Mouse (Mus musculus) urinary bladder, adult 2 months (tissue): ENCODE measurements around the gene D330045A20Rik. TPM values are rescaled to one million over a fixed set of nuclear protein-coding genes. Genes with fewer than 3 reads are reported as not detected.
"Not testable (repeated sequence)": the region's sequence is repeated elsewhere in the genome, so short reads cannot be mapped to it uniquely, and the experiment has no call there.

Experiments used
- DNase-seq: peaks from one replicate; pipeline ENCODE4 v3.0.0; 2022; ENCODE audit warnings: low spot score
- polyA plus RNA-seq: library from polyadenylated mRNA; depleted of rRNA; stranded (reverse); fragments of >200 nt; gene quantifications from 2 replicates; pipeline ENCODE4 v1.2.3, GENCODE M21; 2012; rRNA removed

The D330045A20Rik gene
- 3.0 and 3.6 TPM in 2 replicates for polyA plus RNA-seq

DNA sequence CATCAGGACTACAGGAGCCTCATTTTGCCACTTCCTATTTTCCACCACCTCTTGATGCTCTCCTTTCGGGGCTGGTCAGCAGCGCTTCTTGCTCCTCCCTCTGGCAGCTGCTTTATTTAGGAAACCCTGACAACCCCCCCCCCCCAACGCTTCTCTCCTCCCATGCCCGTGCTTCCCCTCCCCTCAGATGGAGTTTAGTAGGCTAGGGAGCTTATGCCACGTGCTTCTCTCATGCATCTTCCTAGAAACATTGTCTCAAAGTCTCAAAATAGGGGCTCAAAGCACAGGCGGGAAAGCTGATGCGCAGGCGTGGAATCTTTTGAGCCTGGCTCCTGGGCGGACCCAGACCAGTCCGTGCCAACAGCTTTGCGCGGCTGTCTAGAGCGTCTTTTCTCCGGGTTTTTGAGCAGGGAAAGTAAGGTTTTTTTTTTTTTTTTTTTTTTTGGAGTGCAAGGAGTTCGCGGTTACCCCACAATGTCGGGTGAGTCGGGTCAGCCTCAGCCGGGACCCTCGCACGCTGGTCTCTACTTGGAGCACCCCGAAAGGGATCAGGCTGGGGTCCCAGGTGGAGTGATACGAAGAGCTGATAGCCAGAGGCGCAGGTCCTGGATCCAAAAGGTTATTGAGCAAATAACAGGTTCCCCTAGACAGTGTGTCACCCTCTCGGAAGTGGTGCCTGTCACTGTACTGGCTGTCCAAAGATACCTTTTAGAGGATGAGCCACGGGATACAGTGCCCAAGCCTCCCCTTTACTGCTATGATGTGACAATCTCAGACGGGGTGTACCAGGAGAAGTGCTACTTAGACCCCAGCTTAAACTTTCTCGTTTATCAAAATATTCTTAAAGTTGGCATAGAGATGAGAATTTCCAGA lies at the start of gene D330045A20Rik:
TSS of gene D330045A20Rik (plus strand) at position 346 of the 873 bp plus-strand sequence.
- no peak for DNase-seq

- DNase-seq = no peak
Measured at GRCm38 (mm10) chrX:139432550-139432949, 47.6 kb upstream of the D330045A20Rik start.

- DNase-seq = no peak
Measured at GRCm38 (mm10) chrX:139435202-139435601, 45.0 kb upstream of the D330045A20Rik start.

DNA sequence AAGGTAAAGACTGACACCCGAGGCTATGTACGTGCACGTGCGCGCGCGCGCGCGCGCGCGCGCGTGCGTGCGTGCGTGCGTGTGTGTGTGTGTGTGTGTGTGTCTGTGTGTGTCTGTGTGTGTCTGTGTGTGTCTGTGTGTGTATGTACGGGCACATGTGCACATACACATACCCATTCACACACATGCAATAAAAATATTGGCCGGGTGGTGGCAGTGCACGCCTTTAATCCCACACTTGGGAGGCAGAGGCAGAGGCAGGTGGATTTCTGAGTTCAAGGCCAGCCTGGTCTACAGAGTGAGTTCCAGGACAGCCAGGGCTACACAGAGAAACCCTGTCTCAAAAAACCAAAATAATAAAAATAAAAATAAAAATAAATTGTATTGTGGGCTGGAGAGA lies 39.1 kb upstream of the D330045A20Rik start:
- not testable (repeated sequence) for DNase-seq

- DNase-seq = no peak
Measured at GRCm38 (mm10) chrX:139456812-139457211, 23.4 kb upstream of the D330045A20Rik start.

GRCm38 (mm10) chrX:139482083-139482482 lies 1.9 kb downstream of the D330045A20Rik start:
- no peak for DNase-seq

DNA sequence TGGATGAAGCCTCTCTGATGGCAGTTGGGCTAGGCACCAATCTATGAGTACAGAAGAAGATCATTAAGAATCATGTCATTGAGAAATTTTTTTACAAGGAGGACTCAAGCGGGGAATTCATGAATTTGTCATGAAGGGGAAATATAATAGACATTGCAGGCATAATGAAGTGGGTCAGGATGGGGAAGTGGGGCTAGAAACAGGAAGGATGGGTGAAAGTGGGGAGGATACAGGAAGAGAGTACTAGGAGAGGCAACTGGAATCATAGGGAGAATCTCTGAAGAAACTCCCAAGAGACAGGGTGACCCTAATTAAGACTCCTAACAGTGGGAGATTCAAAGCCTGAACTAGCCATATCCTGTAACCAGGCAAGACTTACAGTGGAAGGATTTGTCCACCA lies 4.8 kb downstream of the D330045A20Rik start:
- DNase-seq = no peak

DNA sequence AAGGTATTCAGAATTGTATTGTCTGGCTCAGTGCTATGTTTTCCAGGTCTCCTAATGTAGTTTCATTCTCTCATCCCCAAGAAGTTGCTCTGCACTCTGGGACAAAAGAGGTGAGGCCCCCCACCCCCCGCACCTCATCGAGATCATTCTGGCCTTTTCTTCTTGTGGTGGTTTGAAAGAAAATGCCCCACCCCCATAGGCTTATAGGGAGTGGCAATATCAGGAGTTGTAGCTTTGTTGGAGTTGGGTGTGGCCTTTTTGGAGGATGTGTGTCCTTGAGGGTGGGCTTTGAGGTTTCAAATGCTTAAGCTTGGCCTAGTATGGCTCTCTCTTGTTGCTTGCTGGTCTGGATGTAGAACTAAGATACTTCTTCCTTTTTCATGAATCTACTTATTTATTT lies 36.0 kb downstream of the D330045A20Rik start:
- DNase-seq = no peak

DNA sequence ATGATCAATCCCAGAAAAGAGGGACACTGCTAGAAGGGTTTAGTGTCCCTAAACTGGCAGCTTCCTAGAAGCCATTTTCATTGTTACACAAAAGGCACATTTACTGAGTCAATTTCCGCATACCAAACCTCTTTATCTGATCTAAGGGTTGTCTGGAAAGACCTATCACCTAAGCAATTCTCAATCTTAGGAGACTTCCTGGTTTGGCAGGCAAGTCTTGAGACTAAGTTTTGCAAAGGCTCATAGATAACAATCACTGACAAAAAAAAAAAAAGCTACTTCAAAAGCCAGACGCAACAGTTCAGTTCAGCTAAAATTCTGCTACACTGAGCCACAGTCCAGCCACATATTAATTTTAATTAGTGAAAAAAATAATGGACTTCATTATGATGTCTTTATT lies 39.1 kb downstream of the D330045A20Rik start:
- no peak for DNase-seq

DNA sequence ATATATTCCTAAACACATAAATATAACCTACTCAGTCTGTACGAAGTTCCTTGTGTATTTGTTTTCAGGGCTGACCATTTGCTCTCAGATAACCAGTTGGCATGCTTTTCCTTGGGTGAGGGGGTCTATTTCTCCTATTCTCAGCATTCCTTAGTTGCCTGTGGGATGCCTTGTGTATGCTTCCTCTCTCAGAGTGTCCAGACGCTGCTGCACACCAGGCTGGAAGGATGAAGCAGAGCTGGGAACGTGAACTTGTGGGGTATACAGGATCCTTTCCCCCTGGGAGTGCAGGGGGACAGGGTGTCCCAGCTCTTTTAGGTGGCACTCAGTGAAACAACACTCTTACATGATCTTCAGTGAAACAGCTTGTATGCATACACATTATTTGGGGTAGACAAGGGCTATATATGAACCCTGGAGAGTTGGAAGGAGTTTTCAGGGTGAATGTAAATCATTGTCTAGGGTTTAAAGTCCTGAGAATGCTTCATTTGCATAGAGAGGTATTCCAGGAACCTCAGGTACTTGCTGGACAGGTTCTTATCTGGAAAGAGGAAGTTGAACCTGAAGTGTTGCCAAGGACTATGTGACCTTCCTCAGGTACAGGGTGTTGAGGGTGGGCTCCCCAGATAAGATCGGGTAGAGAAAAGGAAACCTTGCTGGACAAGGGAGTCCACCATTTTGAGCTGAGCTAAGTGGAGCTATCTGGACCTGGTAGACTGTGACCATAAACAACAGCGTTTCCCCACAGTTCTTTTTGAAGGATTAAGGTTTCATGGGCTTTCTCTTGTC lies 44.3 kb downstream of the D330045A20Rik start:
- DNase-seq = no peak

DNA sequence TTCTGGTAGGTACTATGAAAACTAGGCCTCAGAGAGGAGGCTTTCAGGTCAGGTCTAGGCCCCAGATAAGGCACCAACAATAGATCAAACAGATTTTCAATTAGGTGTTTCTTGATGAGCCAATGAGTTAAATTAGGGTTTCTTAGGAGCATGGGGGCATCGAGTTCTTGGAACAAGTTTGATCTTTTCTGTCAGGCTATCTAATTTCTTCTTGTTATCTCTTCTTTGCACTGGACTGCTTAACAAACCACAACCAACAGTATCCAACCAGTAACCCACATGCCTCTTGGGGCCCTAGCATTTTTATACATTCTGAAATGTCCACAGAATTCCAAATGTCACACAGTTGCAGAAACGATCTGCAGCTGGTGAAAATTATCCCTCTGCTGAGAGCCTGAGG lies 45.6 kb downstream of the D330045A20Rik start:
- no peak for DNase-seq

GRCm38 (mm10) chrX:139526984-139527383 lies 46.8 kb downstream of the D330045A20Rik start:
- DNase-seq = no peak

DNA sequence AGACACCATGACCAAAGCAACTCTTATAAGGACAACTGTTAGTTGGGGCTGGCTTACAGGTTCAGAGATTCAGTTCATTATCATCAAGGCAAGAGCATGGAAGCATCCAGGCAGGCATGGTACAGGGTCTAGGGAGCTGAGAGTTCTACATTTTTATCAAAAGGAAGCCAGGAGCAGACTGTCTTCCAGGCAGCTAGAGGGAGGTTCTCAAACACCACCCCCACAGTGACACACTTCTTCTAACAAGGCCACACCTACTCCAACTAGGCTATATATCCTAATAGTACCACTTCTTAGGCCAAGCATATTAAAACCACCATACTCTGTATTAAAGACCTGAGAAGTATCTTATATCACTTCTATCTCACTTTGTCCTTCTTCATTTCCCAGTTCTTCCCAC lies 49.5 kb downstream of the D330045A20Rik start:
- no peak for DNase-seq

- no peak for DNase-seq
Measured at GRCm38 (mm10) chrX:139532293-139532692, 52.1 kb downstream of the D330045A20Rik start.

DNA sequence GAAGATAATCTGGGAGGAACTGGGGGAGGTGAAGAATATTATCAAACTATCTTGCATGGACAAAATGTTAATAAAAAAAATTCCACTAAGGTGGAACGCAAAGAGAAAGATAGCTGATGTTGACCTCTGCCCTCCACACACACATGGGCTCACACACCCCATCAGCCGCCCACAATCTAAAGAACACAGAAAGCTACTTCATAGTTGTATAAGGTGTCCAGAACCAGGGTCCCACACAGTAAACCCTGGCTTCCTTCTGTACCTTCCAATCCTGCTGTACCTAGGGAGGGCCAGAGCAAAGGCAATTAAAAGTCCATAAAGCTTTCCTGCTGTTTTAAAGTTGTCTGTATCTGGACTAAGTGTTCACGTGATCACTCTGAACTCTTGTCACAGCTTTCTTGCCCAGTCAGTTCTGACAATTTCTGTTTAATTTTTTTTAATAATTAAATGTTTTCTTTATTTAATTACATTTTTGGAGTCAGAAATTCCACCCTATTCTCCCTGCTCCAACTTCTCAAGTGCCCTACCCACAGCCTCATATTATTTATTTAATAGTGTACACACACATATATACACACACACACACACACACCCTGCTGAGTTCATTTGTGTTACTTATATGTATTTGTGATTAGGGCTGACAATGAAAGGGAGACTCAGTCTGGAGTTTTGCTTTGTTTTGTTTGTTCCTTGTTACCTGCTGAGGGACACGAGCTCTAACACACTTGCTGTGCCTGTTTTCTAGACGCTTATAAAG lies 57.7 kb downstream of the D330045A20Rik start:
- no peak for DNase-seq

DNA sequence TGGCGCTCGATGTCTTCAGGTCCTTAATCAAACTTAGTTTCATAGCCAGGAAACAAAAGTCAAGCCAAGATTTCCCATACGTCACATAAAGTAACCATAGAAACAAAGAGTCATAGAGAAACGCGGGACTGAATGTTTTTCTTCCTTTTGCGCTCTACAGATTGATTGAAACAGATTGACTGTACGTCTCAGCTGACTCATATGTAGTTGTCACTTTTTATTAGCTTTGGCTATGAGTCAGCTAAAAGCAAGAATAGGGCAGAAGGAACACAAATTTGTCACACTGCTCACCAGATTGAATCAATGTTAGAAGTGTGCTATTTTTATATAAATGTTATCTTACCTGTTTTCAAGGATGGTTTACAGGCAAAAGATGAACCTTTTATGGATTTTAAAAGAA lies 63.6 kb downstream of the D330045A20Rik start:
- DNase-seq = no peak

DNA sequence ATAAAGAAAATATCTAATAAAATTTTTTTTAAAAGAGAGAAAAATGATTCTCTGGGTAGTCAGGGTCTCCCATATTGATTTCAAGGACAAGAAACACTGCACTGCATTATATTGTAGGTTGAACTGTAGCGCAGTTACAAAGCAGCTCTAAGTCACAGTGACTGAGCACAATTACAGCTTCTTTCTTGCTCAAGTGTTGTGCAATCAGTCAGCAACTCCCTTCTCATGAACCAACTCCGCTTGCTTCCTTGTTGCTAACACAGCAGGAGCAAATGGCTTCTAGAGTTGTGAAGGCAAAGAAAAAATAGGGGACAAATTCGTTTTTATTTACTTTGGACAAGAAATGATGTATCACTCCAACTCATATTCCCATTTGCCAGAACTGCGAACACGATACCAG lies 70.3 kb downstream of the D330045A20Rik start:
- no peak for DNase-seq

- DNase-seq = no peak
Measured at GRCm38 (mm10) chrX:139552090-139552489, 71.9 kb downstream of the D330045A20Rik start.

GRCm38 (mm10) chrX:139562255-139562924 lies 82.2 kb downstream of the D330045A20Rik start:
- no peak for DNase-seq

DNA sequence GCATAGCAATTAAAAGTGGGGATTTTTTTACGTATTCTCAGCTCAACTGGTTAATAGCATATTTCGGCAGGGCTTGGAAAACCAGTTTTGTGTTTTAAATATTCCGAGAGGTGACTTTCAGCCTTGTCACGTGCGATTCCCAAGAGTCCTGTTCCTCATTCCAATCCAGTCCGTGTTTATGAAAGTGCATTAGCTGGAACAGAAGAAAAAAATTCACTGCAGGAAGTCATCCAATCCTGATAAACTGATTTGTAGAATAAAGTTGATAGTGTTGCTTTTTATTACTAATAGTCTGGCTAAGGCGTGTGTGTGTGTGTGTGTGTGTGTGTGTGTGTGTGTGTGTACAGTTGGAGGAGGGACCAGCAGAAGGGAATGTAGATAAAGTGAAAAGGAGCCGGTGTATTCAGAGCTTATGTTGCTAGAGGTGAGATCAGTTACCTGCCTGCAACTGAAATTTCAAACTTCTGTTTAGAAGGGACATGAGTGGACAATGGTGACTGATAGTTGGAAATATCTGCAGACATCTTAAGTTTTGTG lies 82.8 kb downstream of the D330045A20Rik start, which contains the start of gene Rnf128:
TSS of gene Rnf128 (plus strand) at position 392 of the 537 bp plus-strand sequence.
- no peak for DNase-seq

GRCm38 (mm10) chrX:139570054-139570453 lies 89.9 kb downstream of the D330045A20Rik start:
- DNase-seq = no peak
